Mouse (Mus musculus) lung, adult 2 months (tissue): Measurements from ENCODE around the gene Defb45.

ENCODE experiments used
- CTCF ChIP-seq: fragments of 200-500 bp; IDR thresholded peaks from 2 replicates; pipeline ENCODE4 v1.5.1; 2011; ENCODE audit warnings: mild to moderate bottlenecking, low read length, control low read depth; ENCODE audit not compliant: insufficient read depth
- POLR2A ChIP-seq: fragments of 200-500 bp; IDR thresholded peaks from 2 replicates; pipeline ENCODE4 v1.6.1; 2011; ENCODE audit warnings: low read depth, mild to moderate bottlenecking, control low read depth, low read length, borderline replicate concordance; ENCODE audit errors: extremely low read depth

GRCm38 (mm10) chr2:152588450-152588849, 10.7 kb downstream of the Defb45 start:
- no peak for TF ChIP-seq POLR2A
- no peak for TF ChIP-seq CTCF
